Mouse (Mus musculus): Measurements from ENCODE around the gene Trim15. TPM values are rescaled to one million over a fixed set of nuclear protein-coding genes. Genes with fewer than 3 reads are reported as not detected.
A peak's percentile ranks its signal among the peaks of the same experiment; 100 is the strongest.
"Not testable (repeated sequence)": the region's sequence is repeated elsewhere in the genome, so short reads cannot be mapped to it uniquely, and the experiment has no call there.

The Trim15 gene
- not detected for total RNA-seq (2021)

DNA sequence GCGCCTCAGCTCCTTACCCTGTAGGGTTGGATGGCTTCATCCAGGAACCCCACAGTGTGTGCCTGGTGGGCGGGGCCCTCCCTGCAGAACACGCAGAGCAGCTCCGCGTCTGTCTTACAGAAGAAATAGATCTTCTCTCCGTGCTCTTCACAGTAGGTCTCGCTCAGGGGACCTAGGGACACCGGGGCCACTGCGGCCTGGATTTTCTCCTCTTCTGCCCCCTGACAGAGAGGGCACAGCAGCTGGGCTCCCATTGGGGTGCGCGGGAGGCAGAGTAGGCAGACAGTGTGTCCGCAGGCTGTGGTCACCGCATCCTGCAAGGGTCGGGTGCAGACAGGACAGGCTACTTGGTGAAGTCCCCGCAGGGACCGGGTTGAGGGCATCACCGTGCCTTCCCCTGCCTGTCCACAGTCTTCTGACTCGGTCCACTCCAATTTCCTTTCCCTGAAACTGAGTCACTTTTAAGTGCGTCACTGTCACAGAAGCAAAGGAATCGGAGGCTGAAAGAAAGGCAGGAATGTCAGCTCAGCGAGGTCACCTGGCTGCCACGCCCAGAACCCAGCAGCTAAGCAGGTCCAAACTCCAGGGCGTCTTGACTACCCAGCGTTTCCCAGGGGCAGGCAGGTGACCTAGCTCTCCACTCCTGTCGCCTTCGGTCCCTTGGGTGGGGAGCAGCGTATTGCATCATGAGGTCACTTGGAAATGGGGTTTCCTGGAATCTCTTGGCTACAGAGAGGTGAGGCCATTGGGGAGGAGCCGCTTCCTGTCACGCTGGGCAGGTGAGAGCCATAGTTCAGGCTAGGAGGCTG, at the start of gene Trim15:
TSS of gene Trim15 (minus strand) at position 492 of the 809 bp plus-strand sequence.
- intact Hi-C loops (cut with DNase I), result no loop called here
- no peak for DNase-seq

DNA sequence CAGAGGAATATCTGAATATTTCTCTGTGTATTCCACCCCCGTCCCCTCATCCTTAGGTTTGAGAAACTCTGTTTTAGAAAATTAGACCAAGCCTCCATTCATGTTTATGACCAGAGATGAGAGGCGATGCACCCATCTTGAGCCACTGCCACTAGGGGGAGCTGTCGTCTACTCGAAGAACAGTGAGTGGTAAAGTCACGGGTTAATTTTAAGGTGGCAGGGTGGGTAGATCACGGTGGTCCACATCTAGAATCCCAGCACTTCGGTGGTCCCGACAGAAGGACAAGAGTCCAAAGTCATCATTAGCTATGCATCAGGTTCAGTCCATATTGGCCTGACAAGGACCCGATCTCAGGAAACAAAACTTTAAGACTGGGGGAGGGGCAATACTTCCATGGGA, 48.1 kb upstream of the Trim15 start:
- intact Hi-C loops (cut with DNase I), result loop anchor here (1.0 to 5.0 kb wide), 3 partner anchors 22 to 133 kb away; partner anchors contain the start of genes Znrd1 and Znrd1as
- peak; percentile 48 to 76 for DNase-seq

DNA sequence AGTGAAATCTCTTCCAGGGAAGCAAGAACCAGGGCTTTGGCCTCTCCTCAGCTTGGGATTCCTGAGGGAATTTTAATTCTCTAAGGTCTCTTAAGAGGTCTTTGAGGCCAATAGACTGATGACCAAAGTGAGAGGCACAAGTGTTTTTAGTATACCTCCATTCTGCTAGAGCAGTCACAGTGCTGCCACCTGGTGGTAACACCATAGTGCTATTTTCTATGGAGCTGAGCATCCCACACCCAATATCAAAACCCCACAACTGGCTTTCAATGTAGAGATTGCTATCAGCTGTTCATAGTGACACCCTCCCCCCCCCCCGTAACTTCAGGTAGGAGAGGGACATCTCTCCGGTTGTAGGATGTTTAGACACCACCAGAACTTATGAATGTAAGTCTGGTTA, 47.1 kb upstream of the Trim15 start:
- DNase-seq, result peak; percentile 73 to 85
- intact Hi-C loops (cut with DNase I), result loop anchor here (1.0 to 2.0 kb wide), 3 partner anchors 21 to 90 kb away; no protein-coding TSS in a partner anchor

DNA sequence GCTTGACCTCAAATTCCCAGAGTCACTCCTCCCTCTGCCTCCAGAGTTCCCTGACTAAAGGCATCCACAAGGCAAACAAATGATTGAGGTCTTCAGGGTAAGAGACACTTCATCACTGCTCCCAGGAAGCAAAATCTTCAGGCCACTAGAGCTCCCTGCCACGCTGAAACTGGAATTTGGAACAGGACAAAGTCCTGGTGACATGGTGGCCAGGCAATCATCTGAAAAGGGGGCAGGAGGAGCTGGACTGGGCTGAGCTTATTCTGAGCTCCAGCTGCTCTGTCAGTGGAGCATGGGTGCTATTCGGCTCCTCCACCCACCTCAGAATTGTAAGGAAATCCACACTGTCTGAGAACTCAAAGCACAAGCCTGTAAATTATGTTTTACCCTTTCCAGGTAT, 45.0 kb upstream of the Trim15 start:
- DNase-seq, result no peak
- intact Hi-C loops (cut with DNase I), result no loop called here

DNA sequence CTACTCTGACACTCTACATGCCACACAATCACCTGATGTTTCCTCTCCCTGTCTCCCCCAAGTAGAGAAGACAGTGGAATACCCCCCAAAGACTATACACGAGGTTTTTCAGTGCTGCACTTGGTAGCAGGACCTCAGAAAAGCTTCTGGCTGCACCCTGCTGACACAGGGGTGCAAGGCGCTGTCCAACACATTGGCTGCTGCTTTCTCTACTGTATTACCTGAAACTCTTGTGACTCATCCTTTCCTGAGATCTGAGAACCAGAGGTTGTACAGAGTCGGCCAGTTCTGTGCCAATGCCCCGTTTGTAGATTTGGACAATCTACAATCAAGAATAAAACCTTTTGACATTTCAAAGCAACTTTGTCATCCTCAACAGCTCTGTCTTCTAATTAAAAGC, 42.8 kb upstream of the Trim15 start:
- DNase-seq, result no peak
- intact Hi-C loops (cut with DNase I), result no loop called here

DNA sequence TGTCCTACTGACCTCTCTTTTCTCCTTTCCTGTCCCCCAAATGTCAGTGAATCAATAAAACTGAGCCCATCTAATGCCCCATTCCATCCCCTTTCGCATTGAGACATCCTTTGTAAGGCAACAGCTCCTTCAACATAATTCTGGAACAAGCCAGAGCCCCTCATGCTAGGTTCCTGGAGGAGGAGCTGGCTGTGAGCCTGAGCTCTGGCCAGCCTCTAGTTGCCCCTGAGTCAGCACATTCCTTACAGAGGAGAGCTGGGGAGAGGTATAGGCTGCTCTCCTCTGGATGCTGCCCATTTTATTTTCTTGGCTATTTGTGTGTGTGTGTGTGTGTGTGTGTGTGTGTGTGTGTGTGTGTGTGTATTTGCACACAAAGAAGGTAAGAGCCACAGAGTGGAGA, 41.2 kb upstream of the Trim15 start:
- DNase-seq, result no peak

DNA sequence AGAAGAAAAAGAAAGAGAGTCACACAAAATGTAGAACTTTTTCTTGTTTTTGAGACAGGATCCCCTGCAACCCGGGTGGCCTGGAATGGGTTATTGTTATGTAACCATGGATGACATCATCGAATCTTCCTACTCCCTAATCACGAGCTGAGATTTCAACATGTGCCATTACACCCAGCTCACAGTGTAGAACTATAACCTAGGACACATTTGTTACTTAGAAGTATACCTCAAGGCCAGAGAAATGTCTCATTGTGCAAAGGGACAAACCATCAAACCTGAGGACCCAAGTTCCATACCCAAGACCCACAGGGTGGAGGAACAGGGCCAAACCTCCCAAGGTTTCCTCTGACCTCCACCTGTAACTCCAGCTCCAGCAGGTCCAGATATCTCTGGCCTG, 36.6 kb upstream of the Trim15 start:
- DNase-seq, result no peak
- intact Hi-C loops (cut with DNase I), result no loop called here

More for the DNA sequence above, 41.2 kb upstream of the Trim15 start:
- intact Hi-C loops (cut with DNase I), result no loop called here

DNA sequence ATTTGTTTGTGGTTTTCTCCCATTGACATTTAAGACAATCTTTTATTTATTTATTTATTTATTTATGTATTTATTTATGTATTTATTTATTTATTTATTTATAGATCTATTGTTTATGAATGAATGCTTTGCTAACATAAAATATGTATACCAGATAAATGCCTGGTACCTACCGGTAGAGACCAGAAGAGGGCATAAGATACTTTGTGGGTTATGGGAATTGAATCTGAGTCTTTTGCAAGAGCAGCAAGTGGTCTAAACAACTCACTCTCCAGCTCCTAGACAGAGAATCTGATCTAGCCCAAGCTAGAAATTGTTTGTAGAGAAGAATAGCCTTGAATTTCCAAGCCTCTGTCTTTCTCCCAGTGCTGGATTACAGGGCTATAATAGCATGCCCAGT, 33.7 kb upstream of the Trim15 start:
- peak in 1 of 2 experiments; percentile 14 for DNase-seq
- intact Hi-C loops (cut with DNase I), result no loop called here

DNA sequence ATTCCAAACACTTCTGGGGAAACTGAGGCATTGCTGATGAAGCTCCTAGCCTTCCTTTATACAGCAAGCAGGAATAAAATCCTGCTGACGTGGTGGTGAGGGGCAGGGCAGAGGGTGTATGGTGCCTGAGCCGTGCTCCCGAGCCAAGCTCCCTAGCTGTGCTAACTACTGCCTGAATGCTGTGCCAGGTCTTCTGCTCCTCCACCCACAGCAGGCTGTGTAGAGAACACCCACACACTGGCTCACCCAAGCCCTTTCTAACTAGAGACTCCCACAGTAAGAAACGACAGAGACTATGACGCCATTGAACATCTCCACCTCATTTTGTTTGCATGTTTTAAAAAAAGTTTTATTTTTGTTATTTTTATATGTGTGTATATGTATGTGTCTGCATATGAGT, 33.0 kb upstream of the Trim15 start:
- intact Hi-C loops (cut with DNase I), result no loop called here
- no peak for DNase-seq

DNA sequence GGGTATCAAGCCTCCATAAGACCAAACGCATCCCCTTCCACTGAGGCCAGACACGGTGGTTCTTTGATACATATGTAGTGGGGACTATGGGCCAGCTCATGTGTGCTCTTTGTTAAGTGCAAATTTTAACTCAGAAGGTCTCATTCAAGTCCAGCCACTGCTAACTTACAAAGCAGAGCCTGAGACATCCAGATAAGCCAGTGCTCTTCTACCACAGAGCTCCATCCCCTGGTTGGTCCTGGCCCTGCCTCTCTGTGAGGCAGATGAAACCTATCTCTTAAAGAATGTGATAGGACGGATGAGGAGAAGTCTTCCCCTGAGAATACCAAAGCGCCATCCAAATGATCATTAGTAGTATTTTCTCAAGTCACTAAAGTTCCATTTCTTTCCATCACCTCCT, 32.4 kb upstream of the Trim15 start:
- DNase-seq, result no peak
- intact Hi-C loops (cut with DNase I), result no loop called here

DNA sequence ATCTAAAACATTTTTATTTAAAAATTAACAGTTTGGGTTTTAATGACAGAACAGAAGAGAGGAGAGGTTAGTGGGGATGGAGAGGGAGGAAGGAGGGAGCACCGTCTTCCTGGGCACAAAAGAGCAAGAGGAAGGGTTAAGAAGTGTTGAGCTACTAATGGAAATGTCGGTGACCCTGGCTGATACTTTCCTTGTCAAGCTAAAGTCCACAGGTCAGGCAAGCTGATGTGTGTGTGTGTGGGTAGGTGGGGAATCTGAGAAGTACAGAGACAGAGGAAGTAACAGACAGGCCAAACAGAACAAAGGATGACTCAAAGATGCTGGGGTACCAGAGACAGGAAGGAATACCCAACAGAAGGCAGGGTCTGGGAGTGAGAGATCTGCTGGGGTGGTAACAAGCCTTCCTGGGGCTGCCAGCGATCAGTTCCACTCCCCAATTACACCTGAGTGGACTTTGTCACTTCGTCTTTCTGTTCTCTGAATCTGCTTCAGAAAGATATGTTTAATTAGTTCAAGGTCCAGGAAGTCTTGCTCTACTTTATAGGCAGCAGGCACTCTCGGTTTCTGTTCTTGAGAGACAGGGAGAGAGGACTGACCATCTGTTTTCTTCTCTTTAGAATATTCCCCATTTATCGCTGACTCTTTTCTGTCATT, 30.7 kb upstream of the Trim15 start, which contains the start of gene Trim31:
TSS of gene Trim31 (plus strand) at position 567 of the 654 bp plus-strand sequence.
- no peak for DNase-seq
- intact Hi-C loops (cut with DNase I), result no loop called here

DNA sequence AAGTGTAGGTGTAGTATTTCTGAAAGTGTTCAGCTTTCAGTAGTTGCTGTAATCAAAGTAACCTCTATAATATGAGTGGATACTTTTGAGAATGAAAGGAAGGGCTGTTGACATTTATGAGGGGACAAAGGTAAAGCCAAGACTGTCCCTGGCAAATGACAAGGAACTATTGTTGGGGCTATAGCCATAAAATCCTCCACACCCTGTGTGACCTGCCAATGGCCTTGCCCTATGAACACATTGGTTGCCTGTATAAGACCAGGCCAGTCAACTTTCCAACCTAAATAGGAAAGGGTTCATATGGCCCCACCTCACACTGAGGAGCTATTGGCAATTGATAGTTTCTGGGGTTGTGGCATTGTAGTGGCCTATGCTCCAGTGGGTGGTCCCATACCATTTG, 30.1 kb upstream of the Trim15 start:
- intact Hi-C loops (cut with DNase I), result no loop called here
- DNase-seq, result no peak

DNA sequence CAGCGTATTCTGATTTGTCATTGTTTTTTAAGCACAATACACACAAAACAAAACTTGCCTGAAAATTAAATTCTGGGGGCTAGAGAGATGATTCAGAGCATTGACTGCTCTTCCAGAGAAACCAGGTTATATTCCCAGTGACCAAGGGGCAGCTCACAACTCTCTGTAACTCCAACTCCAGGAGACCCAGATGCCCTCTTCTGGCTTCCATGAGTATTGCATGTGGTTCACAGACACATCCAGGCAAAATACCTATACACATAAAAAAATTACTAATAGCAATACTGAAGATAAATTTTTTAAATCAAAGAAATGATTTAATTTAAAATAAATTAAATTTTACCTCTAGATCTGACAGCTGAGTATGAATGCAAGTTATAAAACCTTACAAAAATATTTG, 29.6 kb upstream of the Trim15 start:
- DNase-seq, result peak; percentile 24 to 63
- intact Hi-C loops (cut with DNase I), result no loop called here

DNA sequence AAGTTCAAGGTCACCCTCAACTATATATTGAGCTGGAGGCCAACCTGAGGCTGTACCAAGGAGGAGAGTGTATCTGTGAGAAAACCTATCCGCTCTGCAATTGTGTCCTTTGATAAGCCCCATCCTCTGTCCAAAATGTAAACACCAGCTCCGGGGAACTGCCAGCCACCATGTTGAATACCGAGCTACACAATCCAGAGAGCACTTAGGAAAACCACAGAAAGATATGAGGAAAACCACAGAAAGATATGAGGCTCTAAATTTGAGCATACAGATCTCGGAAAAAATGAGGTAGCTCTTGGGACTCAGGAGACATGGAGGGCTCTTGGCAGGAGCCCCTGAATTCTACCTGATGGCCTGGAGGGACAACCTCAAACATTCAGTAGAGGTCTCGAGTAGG, 26.4 kb upstream of the Trim15 start:
- intact Hi-C loops (cut with DNase I), result loop anchor here (2.0 to 5.0 kb wide), 3 partner anchors 21 to 309 kb away; partner anchors contain the start of gene Olfr94
- DNase-seq, result no peak

DNA sequence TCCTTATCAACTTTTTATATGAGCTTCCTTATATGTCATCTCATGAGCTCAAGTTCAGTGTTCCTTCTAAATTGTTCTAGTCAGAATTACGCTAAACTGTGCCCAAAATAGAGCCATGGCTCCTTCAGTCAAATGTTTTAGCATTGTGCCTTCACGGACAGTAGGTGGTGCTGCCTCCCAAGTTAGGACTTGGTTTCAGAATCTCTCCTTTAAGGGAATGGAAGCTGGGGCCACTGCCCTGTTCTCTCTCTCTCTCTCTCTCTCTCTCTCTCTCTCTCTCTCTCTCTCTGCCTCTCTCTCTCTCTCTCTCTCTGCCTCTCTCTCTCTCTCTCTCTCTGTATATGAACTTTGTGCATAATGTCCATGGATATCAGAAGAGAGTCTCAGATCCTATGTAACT, 25.4 kb upstream of the Trim15 start:
- intact Hi-C loops (cut with DNase I), result loop anchor here (2.0 to 5.0 kb wide), 3 partner anchors 22 to 310 kb away; partner anchors contain the start of gene Olfr94
- peak; percentile 40 to 51 for DNase-seq

DNA sequence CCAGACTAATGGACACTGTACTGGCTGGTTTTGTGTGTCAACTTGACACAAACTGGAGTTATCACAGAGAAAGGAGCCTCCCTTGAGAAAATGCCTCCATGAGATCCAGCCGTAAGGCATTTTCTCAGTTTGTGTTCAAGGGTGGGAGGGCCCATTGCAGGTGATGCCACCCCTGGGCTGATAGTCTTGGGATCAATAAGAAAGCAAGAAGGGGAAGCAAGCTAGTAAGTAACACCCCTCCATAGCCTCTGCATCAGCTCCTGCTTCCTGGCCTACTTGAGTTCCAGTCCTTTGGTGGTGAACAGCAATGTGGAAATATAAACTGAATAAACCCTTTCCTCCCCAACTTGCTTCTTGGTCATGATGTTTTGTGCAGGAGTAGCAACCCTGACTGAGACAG, 24.5 kb upstream of the Trim15 start:
- not testable (repeated sequence) for DNase-seq
- intact Hi-C loops (cut with DNase I), result loop anchor here (5.0 kb wide), 2 partner anchors 69 to 311 kb away; partner anchors contain the start of gene Olfr94

DNA sequence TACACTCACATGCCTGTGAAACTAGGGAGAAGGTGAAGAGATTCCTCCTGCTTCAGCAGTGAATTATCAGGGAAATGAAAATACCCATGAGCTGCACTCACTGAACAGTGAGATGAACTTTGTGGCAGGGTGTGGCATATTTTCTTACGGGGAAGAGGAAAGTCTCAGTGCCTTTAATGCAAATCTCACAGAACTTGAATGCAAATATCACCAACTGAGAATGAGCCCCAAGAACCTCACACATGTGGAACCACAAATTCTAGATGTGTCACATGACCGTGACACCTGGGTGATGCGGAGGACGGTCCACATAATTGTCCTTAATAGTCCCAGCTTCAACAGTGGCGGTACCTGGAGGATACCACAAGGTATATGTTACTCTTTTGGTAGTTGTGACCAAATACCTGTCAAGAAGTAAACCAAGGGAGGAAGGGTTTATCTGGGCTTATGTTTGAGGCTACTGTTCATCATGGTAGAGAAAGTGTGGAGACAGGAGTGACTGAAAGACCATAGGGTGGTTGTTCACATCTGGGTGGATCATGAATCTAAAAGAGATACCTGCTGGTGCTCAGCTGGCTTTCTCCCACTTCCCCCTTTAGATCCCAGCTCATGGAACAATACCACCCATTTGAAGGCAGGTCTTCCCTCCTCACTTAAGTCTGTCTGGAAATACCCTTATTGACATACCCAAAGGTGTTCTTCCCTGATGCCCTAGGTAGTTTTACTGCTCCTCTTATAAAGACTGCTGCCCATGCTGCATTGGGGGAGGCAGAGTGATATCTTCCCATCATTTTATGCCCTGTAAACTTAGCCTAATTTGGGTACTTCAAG, 23.3 kb upstream of the Trim15 start, which contains the start of gene Trim40:
TSS of gene Trim40 (minus strand) at position 51 of the 831 bp plus-strand sequence.
- intact Hi-C loops (cut with DNase I), result loop anchor here (5.0 kb wide), 2 partner anchors 68 to 312 kb away; partner anchors contain the start of gene Olfr94
- no peak for DNase-seq

DNA sequence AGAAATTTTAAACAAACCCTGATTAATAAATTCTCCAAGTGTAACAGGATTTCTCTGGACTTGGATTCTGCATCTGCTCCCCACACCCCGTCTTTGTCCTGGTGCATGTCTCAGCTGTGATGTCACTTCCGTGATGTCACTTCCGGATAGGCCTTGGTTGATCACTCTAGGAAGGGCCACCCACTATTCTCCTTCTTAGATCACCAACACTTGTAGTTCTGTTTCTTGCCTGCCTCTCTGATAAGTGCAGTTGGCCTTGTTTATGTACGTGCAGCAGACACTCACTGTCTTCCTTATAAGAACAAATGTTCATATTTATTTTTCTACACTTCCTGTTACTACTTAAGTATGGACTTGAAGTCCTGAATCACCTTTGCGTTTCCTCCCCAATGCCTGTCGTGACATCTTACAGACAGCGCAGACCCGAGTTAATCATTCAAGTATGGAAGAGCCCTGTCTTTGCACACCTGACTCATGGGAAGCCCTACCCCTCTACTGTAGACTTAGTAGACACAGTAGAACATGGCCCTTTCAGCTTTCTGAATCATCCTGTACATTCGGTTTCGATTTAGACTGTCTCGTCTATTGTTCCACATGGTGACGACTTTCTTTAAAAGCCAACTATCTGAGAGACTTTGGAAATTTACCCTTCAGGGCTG, 18.3 kb upstream of the Trim15 start:
- no peak for DNase-seq

DNA sequence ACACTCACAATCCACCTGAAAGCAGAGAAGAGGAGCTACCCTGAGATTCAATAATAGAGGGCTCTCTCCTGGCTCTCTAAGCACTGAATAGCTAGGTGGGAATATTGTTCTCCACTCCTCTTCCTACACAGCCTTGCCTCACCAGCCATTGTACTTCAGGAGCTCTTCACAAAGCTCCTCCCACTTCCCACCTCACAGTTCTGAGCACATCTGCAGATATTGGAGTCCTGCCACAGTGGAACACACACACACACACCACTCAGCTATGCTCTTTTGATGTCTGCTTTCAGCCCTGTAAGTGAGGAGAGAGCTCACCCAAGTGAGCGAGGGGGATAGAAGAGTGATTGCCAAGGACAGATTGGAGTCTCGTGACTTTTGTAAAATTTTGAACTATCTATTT, 16.3 kb upstream of the Trim15 start:
- intact Hi-C loops (cut with DNase I), result no loop called here
- DNase-seq, result no peak

More for the DNA sequence above, 18.3 kb upstream of the Trim15 start:
- intact Hi-C loops (cut with DNase I), result no loop called here

DNA sequence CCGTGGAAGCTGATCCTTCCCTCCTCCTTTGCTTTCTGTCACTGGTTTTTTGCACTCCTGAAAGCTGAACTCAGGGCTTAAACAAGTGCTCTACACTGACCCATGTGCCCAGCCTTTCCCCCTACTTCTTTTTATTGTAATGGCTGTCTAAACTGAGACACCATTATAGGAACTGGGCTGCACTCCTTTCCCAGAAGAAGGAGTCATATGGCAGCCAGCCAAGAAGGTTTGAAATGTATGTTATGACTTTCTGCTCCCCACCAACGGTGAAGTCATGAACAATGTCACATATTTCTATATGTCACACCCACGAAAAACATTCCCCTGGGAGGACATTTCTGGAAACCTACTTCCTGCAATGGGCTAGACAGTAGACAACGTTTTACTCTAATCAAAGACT, 7.6 kb upstream of the Trim15 start:
- intact Hi-C loops (cut with DNase I), result no loop called here
- no peak for DNase-seq

Data from heart, postnatal 10 days (tissue).